Mouse (Mus musculus) lung, postnatal 14 days (tissue): ENCODE results near the gene Defb10.
"Not testable (repeated sequence)": the region's sequence is repeated elsewhere in the genome, so short reads cannot be mapped to it uniquely, and the experiment has no call there.

ENCODE experiments used
- DNase-seq: peaks from one replicate; pipeline ENCODE4 v3.0.0; 2021

Gene Defb10

GRCm38 (mm10) chr8:21858586-21858985, at the start of gene Defb10:
Gene Defb10 (plus strand): TSS chr8:21858901.
- not testable (repeated sequence) for DNase-seq

GRCm38 (mm10) chr8:21885321-21885720, 26.6 kb downstream of the Defb10 start, which contains the start of gene Defb9:
Gene Defb9 (minus strand): TSS chr8:21885421.
- DNase-seq, result not testable (repeated sequence)

GRCm38 (mm10) chr8:21906290-21906689, 47.6 kb downstream of the Defb10 start, which contains the start of gene Defb11:
Gene Defb11 (minus strand): TSS chr8:21906412.
- DNase-seq, result not testable (repeated sequence)
